Mouse (Mus musculus): ENCODE measurements at regions not wholly inside any gene's neighbourhood (a gene's known extent, or its start where the extent isn't known, plus 50 kb on each side); places are given as distances from the start of the nearest gene placed in this dataset.
A peak's percentile ranks its signal among the peaks of the same experiment; 100 is the strongest.

DNA sequence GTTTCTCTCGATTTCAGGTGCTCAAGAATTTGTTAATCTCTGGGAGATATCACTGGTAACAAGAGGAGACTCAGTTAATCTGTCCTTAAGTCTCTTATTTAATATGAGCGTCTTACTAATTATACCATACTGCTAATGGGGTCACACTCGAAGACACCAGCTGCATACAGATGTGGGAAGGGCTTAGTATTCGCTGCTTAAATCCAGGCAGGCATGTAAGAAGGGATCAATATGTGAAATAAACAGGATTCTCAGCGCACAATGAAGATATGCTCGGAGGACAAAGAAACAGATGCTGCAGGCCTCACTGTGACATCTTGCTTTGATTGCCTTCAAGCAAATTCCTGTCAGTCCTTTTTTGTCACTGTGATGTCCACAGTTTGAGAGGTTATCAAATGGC lies 108.3 kb downstream of the Zwint start:
- Histone ChIP-seq H3K4me2 (ENCODE audit: low read depth, low read length) (no peak overlapping the region), H3K9me3 (ENCODE audit: low read length) (no peaks in the 10 kb centered on the region), H3K4me1 (ENCODE audit: insufficient read depth, low read length) (no peaks in the 10 kb centered on the region), H3K4me3 (ENCODE audit: low read length) (no peak overlapping the region), H3K9ac (replicated peaks; ENCODE audit: low read length) (no peak overlapping the region), H3K27ac (no peak overlapping the region), H3K27me3 (ENCODE audit: insufficient read depth, low read length) (no peaks in the 10 kb centered on the region), H3K36me3 (ENCODE audit: insufficient read depth, low read length) (no peaks in the 10 kb centered on the region)
- DNase-seq (ENCODE audit: low spot score): no peak
- WGBS: 48% methylated on average over 6 of the region's 6 CpGs
- no peak for TF ChIP-seq CTCF (IDR thresholded peaks at IDR 0.05; ENCODE audit: low read depth)
- no peak for ATAC-seq

DNA sequence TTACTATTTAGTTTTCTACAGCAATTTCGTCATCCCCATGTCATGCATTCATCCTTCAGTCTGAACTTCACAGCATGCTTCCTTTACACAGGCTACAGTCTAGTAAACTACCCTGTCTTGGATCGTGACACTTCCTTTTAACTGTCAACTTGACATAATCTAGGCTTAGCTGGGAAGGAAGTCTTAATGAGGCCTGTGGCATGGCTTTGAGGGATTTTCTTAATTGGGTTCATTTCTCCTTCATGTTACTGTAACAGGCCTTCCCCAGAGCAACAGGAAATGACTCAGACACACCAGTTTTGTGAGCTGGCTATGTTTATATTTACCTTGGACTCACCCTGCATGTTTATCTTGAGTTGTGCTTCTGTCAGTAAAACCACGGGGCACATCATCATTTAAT lies 123.7 kb downstream of the Zwint start:
- WGBS: 52% methylated on average over 3 of the region's 3 CpGs
- Histone ChIP-seq H3K4me2 (ENCODE audit: low read depth, low read length) (no peak overlapping the region), H3K9ac (replicated peaks; ENCODE audit: low read length) (no peak overlapping the region), H3K27me3 (ENCODE audit: insufficient read depth, low read length) (no peaks in the 10 kb centered on the region), H3K9me3 (ENCODE audit: low read length) (no peaks in the 10 kb centered on the region), H3K4me3 (ENCODE audit: low read length) (no peak overlapping the region), H3K27ac (no peak overlapping the region), H3K4me1 (ENCODE audit: insufficient read depth, low read length) (no peaks in the 10 kb centered on the region), H3K36me3 (ENCODE audit: insufficient read depth, low read length) (no peaks in the 10 kb centered on the region)
- TF ChIP-seq CTCF (IDR thresholded peaks at IDR 0.05; ENCODE audit: low read depth): no peak
- no peak for ATAC-seq
- no peak for DNase-seq (ENCODE audit: low spot score)

DNA sequence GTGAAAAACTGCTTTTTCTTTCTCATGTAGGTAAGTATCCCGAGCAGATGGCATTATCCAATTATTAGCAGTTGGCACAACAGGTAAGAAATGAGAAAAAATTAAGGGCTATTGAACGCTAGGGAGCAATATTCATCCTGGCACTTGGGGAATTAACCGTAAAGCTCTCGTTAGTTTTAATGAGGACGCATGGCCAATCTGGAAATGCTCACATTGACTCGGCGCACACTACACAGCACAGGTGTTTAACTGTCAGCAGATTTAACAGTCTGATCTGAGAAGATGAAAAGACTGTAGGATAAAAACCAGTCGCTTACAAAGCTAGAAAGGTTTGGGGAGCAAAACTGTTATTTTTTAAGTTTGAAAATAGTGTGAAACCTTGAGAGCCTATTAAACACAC lies 157.0 kb downstream of the Zwint start:
- 61% methylated on average over 8 of the region's 8 CpGs for WGBS
- H3K36me3 ChIP-seq (ENCODE audit: insufficient read depth, low read length): no peaks in the 10 kb centered on the region

DNA sequence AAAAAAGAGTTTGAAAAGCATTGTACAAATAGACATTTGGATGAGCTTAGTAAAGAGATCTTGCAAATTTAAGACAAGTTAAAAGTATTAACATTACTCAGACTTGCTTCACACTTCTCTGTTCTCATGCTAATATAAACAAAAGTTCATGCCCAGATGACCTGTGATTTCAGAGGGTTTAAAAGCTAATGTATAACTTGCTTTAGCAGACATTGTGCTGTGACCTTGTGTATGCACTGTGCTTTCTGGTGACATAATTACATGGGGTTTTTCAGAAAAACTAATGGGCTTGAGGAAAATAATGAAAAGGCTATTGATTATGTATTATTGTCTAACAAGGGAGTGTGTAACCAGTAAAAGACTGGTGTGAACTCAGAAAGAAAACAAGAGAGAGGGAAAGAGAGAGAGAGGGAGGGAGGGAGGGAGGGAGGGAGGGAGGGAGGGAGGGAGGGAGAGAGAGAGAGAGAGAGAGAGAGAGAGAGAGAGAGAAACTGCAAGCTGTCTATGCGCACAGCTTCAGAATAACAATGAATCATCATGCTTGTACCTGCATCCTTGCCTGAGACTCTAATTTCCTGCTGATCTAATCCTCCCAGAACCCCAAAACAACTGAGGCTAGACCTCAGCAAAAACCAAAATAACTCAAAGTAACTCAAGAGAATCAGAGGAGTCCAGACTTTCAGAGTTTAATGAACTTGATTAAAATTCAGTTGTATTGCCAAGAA lies 192.9 kb downstream of the Zwint start:
- Histone ChIP-seq H3K4me1 (ENCODE audit: insufficient read depth, low read length) (no peaks in the 10 kb centered on the region), H3K9me3 (ENCODE audit: low read length) (no peaks in the 10 kb centered on the region), H3K4me3 (ENCODE audit: low read length) (no peak overlapping the region), H3K27ac (no peak overlapping the region), H3K27me3 (ENCODE audit: insufficient read depth, low read length) (no peaks in the 10 kb centered on the region), H3K4me2 (ENCODE audit: low read depth, low read length) (no peak overlapping the region), H3K36me3 (ENCODE audit: insufficient read depth, low read length) (no peaks in the 10 kb centered on the region), H3K9ac (replicated peaks; ENCODE audit: low read length) (no peak overlapping the region)
- TF ChIP-seq CTCF (IDR thresholded peaks at IDR 0.05; ENCODE audit: low read depth): no peak
- WGBS: 53% methylated on average over 1 of the region's 1 CpGs
- DNase-seq (ENCODE audit: low spot score) (no peak), ATAC-seq (no peak)

More for the DNA sequence above, 157.0 kb downstream of the Zwint start:
- no peak overlapping the region for H3K4me3 ChIP-seq (ENCODE audit: low read length)
- H3K27ac ChIP-seq: no peak overlapping the region
- ATAC-seq: no peak
- no peaks in the 10 kb centered on the region for H3K9me3 ChIP-seq (ENCODE audit: low read length)
- no peak overlapping the region for H3K9ac ChIP-seq (replicated peaks; ENCODE audit: low read length)
- no peak for TF ChIP-seq CTCF (IDR thresholded peaks at IDR 0.05; ENCODE audit: low read depth)
- DNase-seq (ENCODE audit: low spot score): peak; percentile 31
- no peak overlapping the region for H3K4me2 ChIP-seq (ENCODE audit: low read depth, low read length)
- no peaks in the 10 kb centered on the region for H3K27me3 ChIP-seq (ENCODE audit: insufficient read depth, low read length)
- no peaks in the 10 kb centered on the region for H3K4me1 ChIP-seq (ENCODE audit: insufficient read depth, low read length)

DNA sequence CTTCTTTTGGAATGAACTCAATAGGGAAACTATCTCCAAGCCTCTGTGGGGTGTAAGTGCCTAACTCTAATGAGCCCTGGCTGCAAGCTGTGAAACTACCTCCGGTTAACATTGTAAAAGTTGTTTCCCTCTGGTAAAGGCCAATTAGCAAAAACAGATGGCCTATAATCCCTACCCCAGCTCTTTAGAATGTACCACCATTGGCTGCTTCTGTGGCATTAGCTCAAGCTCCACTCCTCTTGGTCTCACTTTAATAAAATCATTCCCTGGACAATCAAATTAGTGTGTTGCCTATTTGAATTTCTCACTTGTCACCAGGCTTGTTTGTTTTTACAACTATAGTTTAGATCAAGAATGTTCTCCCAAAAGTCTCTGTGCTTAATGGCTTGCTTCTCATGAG lies 213.3 kb downstream of the Zwint start:
- no peak overlapping the region for H3K4me3 ChIP-seq (ENCODE audit: low read length)
- ATAC-seq (no peak), DNase-seq (ENCODE audit: low spot score) (no peak)
- TF ChIP-seq CTCF (IDR thresholded peaks at IDR 0.05; ENCODE audit: low read depth): no peak
- no peak overlapping the region for H3K4me2 ChIP-seq (ENCODE audit: low read depth, low read length)
- H3K9ac ChIP-seq (replicated peaks; ENCODE audit: low read length): no peak overlapping the region
- no peaks in the 10 kb centered on the region for H3K27me3 ChIP-seq (ENCODE audit: insufficient read depth, low read length)
- 22% methylated on average over 1 of the region's 1 CpGs for WGBS
- H3K4me1 ChIP-seq (ENCODE audit: insufficient read depth, low read length): no peaks in the 10 kb centered on the region
- no peaks in the 10 kb centered on the region for H3K9me3 ChIP-seq (ENCODE audit: low read length)
- no peak overlapping the region for H3K27ac ChIP-seq
- no peaks in the 10 kb centered on the region for H3K36me3 ChIP-seq (ENCODE audit: insufficient read depth, low read length)

All from hindbrain, postnatal 0 days (tissue).